Mouse (Mus musculus): ENCODE measurements at regions not wholly inside any gene's neighbourhood (a gene's known extent, or its start where the extent isn't known, plus 50 kb on each side); places are given as distances from the start of the nearest gene placed in this dataset.

DNA sequence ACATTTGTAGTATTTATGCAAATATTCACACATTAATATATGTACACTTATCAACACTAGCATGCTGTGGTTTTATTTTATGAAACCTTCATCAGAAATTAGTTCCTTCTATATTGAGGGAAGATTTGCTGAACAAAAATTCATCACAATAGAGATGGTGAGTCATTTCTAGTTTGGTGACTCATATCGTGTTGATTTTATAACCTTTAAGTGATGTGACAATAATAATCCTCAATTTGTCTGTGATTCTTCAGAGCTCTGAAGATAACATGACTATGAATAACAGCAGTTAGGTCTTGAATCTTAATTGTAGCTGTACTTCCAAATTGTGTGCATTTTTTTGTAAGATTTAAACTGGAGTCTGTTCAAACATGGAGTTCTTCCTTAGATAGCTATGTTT is 168.3 kb upstream of the L3mbtl3 start:
- Histone ChIP-seq H3K4me1 (replicated peaks) (no peaks in the 10 kb centered on the region), H3K27me3 (no peaks in the 10 kb centered on the region), H3K27ac (no peak overlapping the region), H3K4me3 (no peak overlapping the region), H3K36me3 (no peaks in the 10 kb centered on the region), H3K4me2 (no peak overlapping the region), H3K9me3 (replicated peaks) (no peaks in the 10 kb centered on the region), H3K9ac (no peak overlapping the region)
- ATAC-seq (replicated peaks; ENCODE audit: insufficient number of reproducible peaks, insufficient read depth, low FRiP score, low read depth), result no peak
- 70% methylated on average over 1 of the region's 1 CpGs for WGBS

DNA sequence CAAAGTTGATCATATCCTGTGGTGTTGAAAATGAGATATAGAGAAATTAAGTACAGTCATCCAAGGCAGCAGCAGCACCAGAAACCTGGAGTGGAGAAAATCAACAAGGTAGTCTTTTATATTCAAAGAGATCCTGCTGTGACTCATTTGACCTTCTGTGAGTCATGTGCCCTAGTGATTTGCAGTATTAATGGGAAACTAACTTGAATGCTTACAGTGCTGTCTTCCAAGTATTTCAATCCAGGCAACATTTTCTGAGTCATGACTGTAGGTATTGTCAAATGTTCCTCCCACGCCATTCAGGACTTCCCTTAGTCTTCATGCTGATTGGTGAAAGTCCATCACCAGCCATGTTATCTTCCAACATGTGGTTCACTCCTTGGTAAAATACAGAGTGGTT is 169.0 kb upstream of the L3mbtl3 start:
- Histone ChIP-seq H3K4me3 (no peak overlapping the region), H3K4me1 (replicated peaks) (no peaks in the 10 kb centered on the region), H3K27me3 (no peaks in the 10 kb centered on the region), H3K36me3 (no peaks in the 10 kb centered on the region), H3K27ac (no peak overlapping the region), H3K9me3 (replicated peaks) (no peaks in the 10 kb centered on the region), H3K9ac (no peak overlapping the region), H3K4me2 (no peak overlapping the region)
- no peak for ATAC-seq (replicated peaks; ENCODE audit: insufficient number of reproducible peaks, insufficient read depth, low FRiP score, low read depth)
- WGBS, result 57% methylated on average over 1 of the region's 1 CpGs

DNA sequence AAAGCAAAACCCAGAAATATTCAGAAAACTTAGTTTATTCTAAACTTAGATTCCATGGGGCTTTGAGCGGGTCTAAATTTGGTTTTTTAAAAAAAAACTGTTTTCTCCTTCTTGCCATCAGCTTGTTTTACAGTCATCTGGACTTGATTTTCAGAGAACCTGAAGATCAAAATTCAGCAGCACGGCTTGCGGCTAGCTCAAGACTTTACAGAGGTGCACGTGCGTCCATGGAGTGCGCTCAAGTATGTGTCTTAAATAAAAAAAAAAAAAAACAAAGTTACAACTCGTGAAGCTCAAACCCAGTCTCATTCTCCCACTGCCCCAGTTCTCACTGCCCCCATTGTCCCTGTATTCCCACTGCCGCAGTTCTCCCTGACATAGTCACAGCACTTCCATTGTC is 180.5 kb upstream of the L3mbtl3 start:
- Histone ChIP-seq H3K27me3 (no peaks in the 10 kb centered on the region), H3K4me2 (no peak overlapping the region), H3K27ac (no peak overlapping the region), H3K36me3 (no peaks in the 10 kb centered on the region), H3K4me1 (replicated peaks) (no peaks in the 10 kb centered on the region), H3K9me3 (replicated peaks) (no peaks in the 10 kb centered on the region), H3K4me3 (no peak overlapping the region), H3K9ac (no peak overlapping the region)
- whole genome bisulfite sequencing, result 86% methylated on average over 8 of the region's 8 CpGs
- no peak for ATAC-seq (replicated peaks; ENCODE audit: insufficient number of reproducible peaks, insufficient read depth, low FRiP score, low read depth)

DNA sequence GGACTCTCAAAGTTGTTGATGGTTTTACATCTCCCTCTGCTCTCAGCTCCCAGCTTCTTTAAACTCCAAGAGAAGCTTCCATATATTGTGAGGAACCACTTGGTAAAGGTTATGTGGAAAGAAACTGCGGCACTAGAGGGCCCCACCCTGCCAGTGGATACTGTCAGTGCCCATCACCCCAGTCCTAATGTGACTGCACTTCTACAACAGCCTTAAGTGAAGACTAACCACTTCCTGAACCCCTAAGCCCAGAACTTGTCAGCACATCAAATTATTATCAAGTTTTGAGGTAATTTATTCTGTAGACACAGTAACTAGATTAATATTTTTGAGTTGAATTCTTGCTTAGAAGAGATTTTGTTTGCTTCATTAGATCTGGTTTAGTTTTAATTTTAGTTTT is 182.3 kb upstream of the L3mbtl3 start:
- Histone ChIP-seq H3K27me3 (no peaks in the 10 kb centered on the region), H3K36me3 (no peaks in the 10 kb centered on the region), H3K4me3 (no peak overlapping the region), H3K4me2 (no peak overlapping the region), H3K4me1 (replicated peaks) (0 out of 2 replicates have a peak, but pooled peaks cover 4% of the 10 kb centered on the region), H3K27ac (no peak overlapping the region), H3K9me3 (replicated peaks) (no peaks in the 10 kb centered on the region), H3K9ac (no peak overlapping the region)
- 34% methylated on average over 1 of the region's 1 CpGs for WGBS
- no peak for ATAC-seq (replicated peaks; ENCODE audit: insufficient number of reproducible peaks, insufficient read depth, low FRiP score, low read depth)

DNA sequence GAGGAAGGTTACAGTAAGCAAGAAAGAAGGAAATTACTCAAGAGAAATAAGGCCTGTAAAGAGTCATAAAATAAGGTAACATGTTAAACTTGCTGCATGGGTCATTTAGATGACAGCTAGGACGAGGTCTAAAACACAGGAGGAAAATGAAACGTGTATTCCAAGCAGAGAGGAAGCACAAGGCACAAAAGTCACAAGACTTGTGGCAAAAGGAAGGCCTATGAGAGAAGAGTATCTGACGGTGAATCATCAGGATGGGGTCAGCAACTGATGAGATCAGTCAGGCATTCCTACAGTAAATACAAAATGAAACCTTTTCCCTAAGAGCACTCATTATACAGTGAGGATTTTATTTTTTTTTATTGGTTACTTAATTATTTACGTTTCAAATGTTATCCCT is 183.6 kb upstream of the L3mbtl3 start:
- 65% methylated on average over 4 of the region's 4 CpGs for WGBS
- no peak for ATAC-seq (replicated peaks; ENCODE audit: insufficient number of reproducible peaks, insufficient read depth, low FRiP score, low read depth)
- Histone ChIP-seq H3K4me3 (no peak overlapping the region), H3K9ac (no peak overlapping the region), H3K36me3 (no peaks in the 10 kb centered on the region), H3K4me2 (no peak overlapping the region), H3K9me3 (replicated peaks) (no peaks in the 10 kb centered on the region), H3K4me1 (replicated peaks) (peaks cover 6% of the 10 kb centered on the region; the same call in 1 of the 2 replicates), H3K27me3 (no peaks in the 10 kb centered on the region), H3K27ac (no peak overlapping the region)

DNA sequence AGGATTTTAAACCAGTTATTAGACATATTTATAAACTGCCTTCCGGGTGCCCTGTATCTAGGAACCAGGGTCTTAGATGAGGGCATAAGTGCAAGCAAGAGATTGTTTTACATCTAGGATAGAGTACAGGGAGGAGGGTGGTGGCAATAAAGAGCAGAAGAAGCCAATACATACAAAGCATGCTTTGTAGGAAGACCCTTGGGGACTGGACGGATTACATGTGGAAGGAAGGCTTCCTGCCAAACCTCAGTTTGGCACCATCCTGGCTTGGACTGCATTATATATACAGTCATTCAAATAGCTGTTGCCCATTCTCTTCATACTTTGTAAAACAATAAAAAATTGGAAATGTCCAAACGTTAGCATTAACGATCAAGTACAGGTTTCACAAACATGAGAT is 184.7 kb upstream of the L3mbtl3 start:
- H3K4me3 ChIP-seq, result no peak overlapping the region
- H3K9ac ChIP-seq, result no peak overlapping the region
- H3K4me1 ChIP-seq (replicated peaks), result peaks cover 9% of the 10 kb centered on the region; the same call in 1 of the 2 replicates
- no peak overlapping the region for H3K27ac ChIP-seq
- no peaks in the 10 kb centered on the region for H3K36me3 ChIP-seq
- no peak for ATAC-seq (replicated peaks; ENCODE audit: insufficient number of reproducible peaks, insufficient read depth, low FRiP score, low read depth)
- H3K4me2 ChIP-seq, result no peak overlapping the region
- no peaks in the 10 kb centered on the region for H3K27me3 ChIP-seq
- no peaks in the 10 kb centered on the region for H3K9me3 ChIP-seq (replicated peaks)
- 75% methylated on average over 4 of the region's 4 CpGs for WGBS

DNA sequence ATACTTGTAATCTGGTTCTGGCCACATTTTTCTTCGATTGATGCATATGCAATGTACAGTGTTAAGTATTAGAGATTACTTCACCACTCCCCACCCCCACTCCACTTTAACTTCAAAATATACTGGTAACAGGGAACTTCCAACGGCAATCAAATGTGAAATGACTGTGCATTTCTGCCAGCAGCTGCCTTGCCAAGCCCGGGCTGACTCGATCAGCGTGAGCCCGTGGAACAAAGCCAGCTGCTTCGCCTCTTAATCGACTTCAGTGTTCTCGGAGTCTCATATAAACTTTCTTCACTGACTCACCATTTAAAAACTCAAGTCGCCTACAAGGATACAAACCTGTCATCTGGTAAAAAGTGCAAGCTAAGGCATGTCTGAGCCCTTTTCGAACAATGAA is 188.7 kb upstream of the L3mbtl3 start:
- Histone ChIP-seq H3K27ac (no peak overlapping the region), H3K9ac (no peak overlapping the region), H3K4me1 (replicated peaks) (peaks cover 9% of the 10 kb centered on the region; the same call in 1 of the 2 replicates), H3K27me3 (no peaks in the 10 kb centered on the region), H3K36me3 (no peaks in the 10 kb centered on the region), H3K4me3 (no peak overlapping the region), H3K9me3 (replicated peaks) (no peaks in the 10 kb centered on the region), H3K4me2 (peak overlapping the region; percentile 42)
- 33% methylated on average over 11 of the region's 11 CpGs for WGBS
- no peak for ATAC-seq (replicated peaks; ENCODE audit: insufficient number of reproducible peaks, insufficient read depth, low FRiP score, low read depth)

DNA sequence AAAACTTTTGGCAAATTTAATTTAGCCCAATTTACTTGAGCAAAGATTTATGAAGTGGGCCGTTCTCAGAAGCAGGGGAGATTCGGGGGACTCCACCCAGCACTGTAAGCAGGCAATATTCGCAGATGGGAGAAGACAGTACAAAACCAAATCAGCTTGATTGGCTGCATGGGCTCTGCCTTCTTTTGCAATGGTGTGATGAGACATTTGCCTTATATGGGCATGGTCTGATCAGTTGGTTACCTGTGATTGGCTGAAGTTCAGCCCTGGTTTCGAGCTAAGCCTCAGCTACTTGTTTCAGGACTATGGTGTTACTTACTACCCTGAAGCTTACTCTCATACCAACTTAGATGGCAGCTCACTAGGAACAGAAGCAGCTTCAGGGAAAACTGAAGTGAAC is 185.6 kb upstream of the Arhgap18 start:
- Histone ChIP-seq H3K4me2 (no peak overlapping the region), H3K9ac (no peak overlapping the region), H3K9me3 (replicated peaks) (no peaks in the 10 kb centered on the region), H3K27ac (no peak overlapping the region), H3K4me1 (replicated peaks) (peaks cover 9% of the 10 kb centered on the region; the same call in 1 of the 2 replicates), H3K4me3 (no peak overlapping the region), H3K27me3 (no peaks in the 10 kb centered on the region), H3K36me3 (no peaks in the 10 kb centered on the region)
- 79% methylated on average over 4 of the region's 4 CpGs for WGBS
- no peak for ATAC-seq (replicated peaks; ENCODE audit: insufficient number of reproducible peaks, insufficient read depth, low FRiP score, low read depth)

DNA sequence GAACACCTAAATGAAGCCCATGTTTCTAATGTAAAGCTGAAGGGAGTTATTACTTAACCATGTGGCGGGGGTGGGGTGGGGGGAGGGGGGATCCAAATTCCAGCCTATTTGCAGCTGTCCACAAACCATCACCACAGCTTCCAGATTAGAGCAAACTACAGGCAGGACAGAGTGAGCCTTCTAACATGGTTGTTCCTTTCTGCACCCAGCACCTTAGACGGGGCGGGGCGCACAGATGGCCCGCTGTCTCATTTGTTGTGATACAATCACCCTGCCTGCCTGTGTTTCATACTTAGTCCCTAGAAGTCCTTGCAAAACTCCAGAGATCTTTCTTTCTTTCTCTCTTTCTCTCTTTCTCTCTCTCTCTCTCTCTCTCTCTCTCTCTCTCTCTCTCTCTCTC is 182.8 kb upstream of the Arhgap18 start:
- Histone ChIP-seq H3K9me3 (replicated peaks) (no peaks in the 10 kb centered on the region), H3K9ac (no peak overlapping the region), H3K4me2 (no peak overlapping the region), H3K27me3 (no peaks in the 10 kb centered on the region), H3K27ac (no peak overlapping the region), H3K4me1 (replicated peaks) (no peaks in the 10 kb centered on the region), H3K4me3 (no peak overlapping the region), H3K36me3 (no peaks in the 10 kb centered on the region)
- WGBS, result 76% methylated on average over 5 of the region's 5 CpGs
- no peak for ATAC-seq (replicated peaks; ENCODE audit: insufficient number of reproducible peaks, insufficient read depth, low FRiP score, low read depth)

DNA sequence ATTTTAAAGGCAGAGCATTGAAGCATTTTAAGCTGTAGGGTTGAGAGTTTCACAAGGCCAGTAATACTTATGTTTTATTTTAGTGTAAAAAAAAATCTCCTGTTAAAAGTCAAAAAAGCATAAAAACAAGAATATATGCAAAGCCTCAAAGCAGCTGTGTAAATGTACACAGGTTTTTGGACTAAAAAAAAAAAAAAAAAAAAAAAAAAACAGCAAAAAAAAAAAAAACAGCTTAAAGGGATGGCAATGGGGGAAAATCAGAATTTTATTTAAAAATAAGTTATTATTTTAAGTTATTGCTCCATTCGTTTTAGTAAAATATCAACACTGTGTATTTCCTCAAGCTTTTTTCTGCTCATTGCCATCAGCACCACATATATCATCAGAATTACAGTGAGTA is 181.8 kb upstream of the Arhgap18 start:
- 71% methylated on average over 1 of the region's 1 CpGs for WGBS
- Histone ChIP-seq H3K36me3 (no peaks in the 10 kb centered on the region), H3K9me3 (replicated peaks) (no peaks in the 10 kb centered on the region), H3K4me3 (no peak overlapping the region), H3K4me2 (no peak overlapping the region), H3K27ac (no peak overlapping the region), H3K9ac (no peak overlapping the region), H3K27me3 (no peaks in the 10 kb centered on the region), H3K4me1 (replicated peaks) (no peaks in the 10 kb centered on the region)
- no peak for ATAC-seq (replicated peaks; ENCODE audit: insufficient number of reproducible peaks, insufficient read depth, low FRiP score, low read depth)

DNA sequence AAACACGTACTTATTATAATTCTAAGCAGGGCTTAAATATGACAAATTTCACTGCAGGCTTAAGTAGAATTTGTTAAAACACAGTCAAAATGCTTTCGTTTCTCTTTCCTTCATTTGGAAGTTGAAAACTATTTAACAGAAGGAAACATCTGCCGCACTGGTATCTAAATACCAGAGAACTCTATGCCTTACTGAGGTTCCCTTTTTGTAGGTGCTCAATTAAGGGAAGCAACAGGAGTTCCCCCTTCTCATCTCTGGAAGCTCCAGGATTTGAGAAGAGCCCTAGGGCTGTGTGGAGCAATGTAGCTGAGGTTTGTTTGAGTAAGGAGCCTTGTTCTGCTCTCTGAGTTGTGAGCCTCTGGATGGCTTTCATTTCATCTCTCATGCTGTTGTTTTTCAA is 177.1 kb upstream of the Arhgap18 start:
- no peak for ATAC-seq (replicated peaks; ENCODE audit: insufficient number of reproducible peaks, insufficient read depth, low FRiP score, low read depth)
- no peaks in the 10 kb centered on the region for H3K36me3 ChIP-seq
- H3K4me1 ChIP-seq (replicated peaks), result no peaks in the 10 kb centered on the region
- WGBS, result 74% methylated on average over 3 of the region's 3 CpGs
- no peak overlapping the region for H3K4me2 ChIP-seq
- no peaks in the 10 kb centered on the region for H3K27me3 ChIP-seq
- H3K9ac ChIP-seq, result no peak overlapping the region
- no peaks in the 10 kb centered on the region for H3K9me3 ChIP-seq (replicated peaks)
- H3K27ac ChIP-seq, result no peak overlapping the region
- H3K4me3 ChIP-seq, result no peak overlapping the region

DNA sequence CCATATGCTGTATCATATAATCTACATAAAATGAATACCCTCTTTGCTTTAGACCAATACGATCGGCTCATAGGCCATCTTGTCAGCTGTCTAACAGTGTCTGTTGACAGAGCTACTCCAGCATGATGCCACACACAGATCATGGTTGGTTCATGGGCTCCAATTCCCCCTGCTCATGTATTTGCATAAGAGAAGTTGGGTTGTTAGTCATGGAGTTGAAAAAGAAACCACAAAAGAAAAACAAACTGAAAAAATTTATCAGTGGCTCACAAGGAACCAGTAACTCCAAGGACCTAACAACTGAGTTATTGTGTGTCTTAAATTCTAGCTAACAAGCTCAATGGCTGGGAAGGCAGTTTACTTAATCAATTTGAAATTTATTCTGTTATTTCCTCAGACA is 176.1 kb upstream of the Arhgap18 start:
- WGBS, result 86% methylated on average over 2 of the region's 2 CpGs

More for the DNA sequence above, 176.1 kb upstream of the Arhgap18 start:
- no peak overlapping the region for H3K4me3 ChIP-seq
- no peak for ATAC-seq (replicated peaks; ENCODE audit: insufficient number of reproducible peaks, insufficient read depth, low FRiP score, low read depth)
- no peaks in the 10 kb centered on the region for H3K9me3 ChIP-seq (replicated peaks)
- H3K9ac ChIP-seq, result no peak overlapping the region
- H3K4me1 ChIP-seq (replicated peaks), result no peaks in the 10 kb centered on the region
- H3K36me3 ChIP-seq, result no peaks in the 10 kb centered on the region
- H3K27me3 ChIP-seq, result no peaks in the 10 kb centered on the region
- H3K27ac ChIP-seq, result no peak overlapping the region
- no peak overlapping the region for H3K4me2 ChIP-seq

Measured in heart, embryonic 15.5 days (tissue).